Mouse (Mus musculus) 3T3-L1 (cell line): ENCODE measurements around the gene Deup1.
A peak's percentile ranks its signal among the peaks of the same experiment; 100 is the strongest.
"Not testable (repeated sequence)": the region's sequence is repeated elsewhere in the genome, so short reads cannot be mapped to it uniquely, and the experiment has no call there.

Experiments
- DNase-seq: peaks from one replicate; pipeline ENCODE4 v3.0.0-alpha.2; 2015; ENCODE audit warnings: low read depth, low spot score

The Deup1 gene

DNA sequence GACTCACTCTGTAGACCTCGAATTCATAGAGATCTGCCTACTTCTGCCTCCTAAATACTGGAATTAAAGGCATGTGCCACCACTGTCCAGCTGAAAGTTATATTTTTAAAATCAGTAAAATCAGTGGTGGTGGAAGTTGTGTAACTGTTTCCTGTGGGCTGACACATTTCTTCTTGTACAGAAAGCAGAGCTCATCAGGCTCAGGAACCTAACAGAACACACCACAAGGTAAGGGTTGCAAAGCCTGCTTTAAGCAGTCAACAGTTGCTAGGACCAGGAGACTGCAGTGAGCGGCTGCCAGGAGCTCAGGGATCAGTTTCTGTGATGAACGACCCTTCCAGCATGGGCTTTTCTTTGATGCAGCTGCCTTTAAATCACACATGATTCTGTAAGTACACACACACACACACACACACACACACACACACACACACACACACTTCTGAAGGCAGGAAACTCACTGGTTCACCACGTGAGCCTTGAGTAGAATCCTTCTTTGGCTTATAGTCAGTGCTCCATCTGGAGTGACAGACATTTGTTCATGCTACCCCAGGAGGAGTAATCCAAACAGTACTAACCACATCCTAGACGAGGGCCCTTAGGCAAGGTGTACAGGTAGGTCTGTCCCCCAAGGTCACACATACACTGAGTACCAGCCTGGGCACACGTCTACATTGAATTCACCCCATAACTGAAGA is 40.4 kb downstream of the Deup1 start:
- no peak for DNase-seq

DNA sequence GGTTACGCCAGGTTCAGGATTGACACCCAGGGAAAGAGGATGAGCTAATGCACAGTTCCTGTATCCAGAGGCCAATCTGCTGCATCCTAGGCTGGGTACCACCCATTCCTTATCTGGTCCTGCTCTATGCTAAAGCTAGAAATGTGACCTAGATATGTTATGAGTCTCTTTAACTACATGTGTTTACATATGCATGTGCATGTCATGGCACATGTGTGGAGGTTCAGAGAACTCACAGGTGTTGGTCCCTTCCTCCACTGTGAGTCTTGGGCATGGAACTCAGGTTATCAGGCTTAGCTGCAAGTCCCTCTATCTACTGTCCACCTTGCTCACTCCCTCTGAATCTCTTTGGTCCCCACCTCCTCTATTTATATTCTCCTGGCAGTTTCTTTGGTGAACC is 41.8 kb downstream of the Deup1 start:
- DNase-seq: no peak

DNA sequence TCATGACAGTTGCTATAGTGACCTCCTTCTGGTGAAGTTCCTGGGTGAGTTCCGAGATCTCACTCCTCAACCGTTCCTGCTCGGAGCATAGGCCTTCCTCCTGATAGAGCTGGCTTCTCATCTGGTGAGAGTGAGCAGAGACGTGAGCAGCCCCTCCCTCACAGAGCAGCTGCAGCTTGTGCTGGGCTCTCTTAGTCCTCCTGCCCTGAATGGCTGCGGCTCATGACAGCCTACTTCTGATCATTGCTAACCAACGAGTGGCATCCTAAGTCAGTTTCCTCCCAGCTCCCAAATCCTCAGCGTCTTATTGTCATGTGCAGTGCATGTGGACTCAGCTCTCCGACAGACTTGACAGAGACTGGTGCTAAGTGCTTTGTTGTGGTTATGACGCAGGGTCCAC is 43.5 kb downstream of the Deup1 start:
- no peak for DNase-seq

DNA sequence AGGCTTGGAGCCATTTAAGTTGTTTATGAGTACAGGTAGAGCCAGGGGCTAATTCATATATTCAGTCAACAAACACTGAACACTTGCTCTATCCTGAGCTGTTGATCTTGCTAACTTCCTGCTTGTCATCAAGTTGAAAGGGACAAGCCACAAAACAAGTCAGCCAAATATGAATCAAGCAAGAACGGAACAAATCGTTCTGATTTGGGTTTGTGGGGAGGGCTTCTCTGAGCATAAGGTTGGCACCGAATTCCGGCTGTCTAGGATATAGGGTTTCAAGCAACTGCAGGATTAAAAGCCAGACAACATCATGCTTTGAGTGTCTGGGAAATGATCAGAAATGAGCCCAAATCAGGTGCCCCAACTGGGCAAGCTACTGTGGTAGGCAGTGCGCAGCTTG is 45.7 kb downstream of the Deup1 start:
- DNase-seq: no peak

DNA sequence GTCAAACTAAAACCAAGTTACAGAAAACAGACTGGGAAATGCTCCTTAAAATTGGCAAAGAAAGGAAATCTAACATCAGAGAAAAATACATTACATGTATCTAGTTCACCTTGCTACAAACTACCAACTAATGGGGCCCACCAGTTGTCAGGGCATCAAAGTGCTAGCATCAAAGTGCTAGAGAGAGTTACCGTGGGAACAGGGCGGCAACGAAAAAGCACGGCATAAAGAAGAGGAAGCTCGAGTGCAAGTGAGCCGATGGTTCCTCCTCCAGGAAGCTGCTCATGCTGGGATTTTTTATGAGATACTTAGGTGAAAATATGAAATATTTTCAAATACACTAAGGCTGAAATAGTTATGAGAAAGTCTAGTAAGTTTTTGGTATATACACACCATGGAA is 47.6 kb downstream of the Deup1 start:
- DNase-seq: no peak

DNA sequence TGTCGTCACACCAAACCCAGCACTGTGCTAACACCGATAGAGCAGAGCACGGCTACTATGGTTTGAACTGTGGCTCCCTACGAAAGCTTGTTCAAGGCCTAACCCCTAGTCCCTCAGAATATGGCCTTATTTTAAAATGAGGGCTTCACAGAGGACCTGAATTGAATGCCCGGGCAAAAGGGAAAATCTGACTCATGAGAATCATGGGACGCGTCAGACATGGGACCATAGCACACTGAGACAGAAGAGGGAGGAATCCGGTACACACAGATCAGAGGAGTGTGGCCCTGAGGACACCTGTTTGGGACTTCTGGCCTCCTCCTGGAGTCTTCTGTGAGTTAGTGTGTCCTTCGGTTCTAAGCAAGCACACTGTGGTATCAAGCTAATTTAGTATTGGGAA is 48.8 kb downstream of the Deup1 start:
- DNase-seq: no peak

DNA sequence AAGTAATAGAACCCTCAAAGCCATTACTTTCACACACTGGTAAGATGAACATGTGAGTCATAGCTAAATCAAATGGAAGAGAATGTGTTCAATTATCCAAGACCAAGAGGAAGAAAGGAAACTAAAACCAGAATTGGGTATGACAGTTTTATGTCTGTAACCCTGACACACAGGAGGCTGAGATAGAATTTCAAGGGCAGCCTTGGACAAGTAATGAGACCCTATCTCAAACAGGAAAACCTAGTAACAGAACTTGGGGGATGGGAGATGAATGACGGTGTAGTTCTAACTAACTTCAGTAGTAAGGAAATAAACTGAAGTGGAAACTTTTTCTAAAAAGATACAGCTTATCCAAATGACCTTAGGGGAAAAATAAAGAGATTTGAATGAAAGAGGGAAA is 49.3 kb downstream of the Deup1 start:
- DNase-seq: no peak

DNA sequence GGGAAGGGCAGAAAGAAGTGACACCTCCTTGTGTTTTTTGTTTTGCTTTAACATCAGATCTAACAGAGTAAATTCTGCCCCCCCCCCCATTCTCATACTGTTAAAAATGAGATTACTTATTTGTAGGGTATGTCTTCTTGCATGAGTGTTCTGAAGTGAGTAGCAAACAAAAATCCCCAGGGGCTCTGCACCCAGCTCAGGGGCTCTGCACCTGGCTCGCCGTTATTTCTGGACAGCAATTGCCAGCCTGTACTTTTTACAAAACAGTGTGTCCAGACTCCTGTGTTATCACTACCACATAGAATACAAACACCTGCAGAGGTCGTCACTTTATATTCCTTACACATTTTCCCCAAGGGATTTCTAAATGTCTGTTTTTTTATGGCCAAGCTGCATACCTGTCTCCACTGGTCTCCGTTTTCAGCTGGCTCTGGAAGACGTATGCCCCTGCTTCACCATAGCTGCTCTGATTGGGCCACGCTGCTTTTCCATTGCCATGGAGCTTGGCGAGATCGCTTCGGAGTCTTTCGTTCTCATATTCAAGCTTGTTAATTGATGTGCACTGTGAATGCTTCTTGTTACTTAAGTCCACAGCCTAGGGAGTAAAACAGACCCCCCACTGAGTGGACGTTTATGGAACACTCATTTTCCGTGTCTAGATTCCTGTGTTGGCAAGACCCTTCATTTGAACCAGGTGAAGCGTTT is 52.8 kb downstream of the Deup1 start:
- DNase-seq: no peak

DNA sequence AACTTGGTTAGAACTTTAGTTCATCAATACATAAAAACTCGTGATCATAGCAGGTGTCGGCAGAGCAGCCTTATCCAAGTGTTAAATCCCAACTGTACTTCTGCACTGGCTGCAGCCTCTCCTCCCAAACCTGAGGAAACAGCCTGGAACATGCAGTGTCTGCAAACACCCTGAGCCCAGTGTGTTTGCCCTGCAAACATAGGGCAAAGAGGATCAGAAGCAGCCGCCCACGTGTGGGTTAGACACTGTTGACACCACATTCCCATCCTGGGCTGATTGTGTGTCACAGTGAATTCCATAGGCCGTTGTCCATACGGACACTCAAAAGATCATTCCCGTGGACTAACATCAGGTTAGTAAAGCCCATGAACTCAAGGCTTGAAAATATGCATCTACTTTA is 65.4 kb downstream of the Deup1 start:
- no peak for DNase-seq

DNA sequence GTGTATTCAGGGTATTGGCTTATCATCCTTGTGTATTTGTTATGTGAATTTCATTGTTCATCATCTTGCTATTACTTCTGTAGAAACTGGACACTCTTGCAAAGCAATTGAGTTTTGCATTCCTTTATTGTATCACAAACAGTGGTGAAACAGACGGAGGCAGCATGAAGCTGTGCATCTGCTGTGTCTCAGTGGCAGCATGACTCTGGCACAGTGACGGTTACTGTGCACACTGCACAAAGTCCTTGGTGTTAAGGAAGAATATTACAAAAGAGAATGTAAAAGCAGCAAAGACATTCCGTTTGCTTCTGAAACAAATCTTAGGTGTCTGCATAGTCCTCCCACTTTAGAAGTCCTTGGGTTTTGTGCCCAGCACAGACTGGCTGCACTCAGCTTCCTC is 67.3 kb downstream of the Deup1 start:
- DNase-seq: no peak

DNA sequence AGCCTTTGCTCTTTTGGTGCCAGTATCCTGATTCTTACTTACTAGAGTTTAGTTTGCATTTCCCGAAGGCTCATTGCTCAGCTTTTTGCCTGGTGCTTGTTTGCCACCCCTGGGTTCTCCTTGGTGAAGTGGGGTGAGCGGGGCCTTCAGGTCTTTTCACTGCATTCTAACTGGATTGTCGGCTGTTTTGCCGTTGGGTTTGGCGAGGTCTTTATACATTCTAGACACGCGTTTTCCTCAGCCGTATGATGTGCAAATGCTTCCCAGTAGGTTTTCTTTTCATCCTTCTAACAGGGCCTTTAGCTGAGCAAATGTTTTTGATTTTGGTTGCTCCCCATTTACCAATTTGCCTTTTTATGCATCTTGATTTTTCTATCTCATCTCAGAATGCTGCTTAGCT is 74.4 kb downstream of the Deup1 start:
- no peak for DNase-seq

DNA sequence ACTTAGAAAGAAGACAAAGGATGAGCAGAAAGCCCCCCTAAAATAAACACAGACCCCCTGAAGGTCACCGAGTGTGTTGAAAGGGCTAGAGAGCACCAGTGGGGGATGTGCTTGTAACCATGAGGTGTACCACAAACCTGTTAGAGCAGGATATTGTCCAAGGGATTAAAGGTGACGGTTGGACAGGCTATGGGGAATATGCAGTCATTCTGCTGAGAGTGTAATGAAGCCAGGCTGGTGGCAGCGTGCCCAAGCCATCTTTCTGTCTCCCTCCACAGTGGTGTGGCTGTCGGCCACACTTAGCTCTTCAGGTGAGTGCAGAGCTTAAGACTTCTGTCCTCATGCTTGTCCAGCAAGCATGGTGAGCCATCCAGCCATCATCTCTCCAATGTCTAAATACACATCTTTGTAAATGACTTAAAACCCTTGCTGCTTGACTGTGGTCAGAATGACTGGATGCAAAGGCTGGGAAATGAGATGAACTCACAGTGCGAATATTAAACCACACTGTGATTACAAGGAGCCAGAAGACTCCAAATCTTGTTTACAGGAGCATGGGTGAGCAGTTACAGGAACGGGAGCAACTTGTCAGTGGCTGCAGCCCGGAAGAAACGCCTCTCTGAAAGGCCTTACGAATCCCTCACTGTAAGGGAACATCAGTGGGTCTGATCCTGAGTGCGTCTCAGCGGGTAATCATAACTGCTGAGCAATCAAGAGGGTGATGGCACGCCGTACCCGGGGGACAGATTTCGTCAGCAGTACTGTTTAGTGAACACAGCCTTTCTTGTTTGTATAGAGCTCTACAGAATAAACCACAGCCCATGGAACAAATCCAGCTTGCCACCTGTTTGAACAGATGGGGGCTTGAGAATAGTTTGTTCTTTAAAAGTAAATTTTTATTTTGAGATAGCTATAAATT is 75.5 kb downstream of the Deup1 start:
- DNase-seq: no peak

DNA sequence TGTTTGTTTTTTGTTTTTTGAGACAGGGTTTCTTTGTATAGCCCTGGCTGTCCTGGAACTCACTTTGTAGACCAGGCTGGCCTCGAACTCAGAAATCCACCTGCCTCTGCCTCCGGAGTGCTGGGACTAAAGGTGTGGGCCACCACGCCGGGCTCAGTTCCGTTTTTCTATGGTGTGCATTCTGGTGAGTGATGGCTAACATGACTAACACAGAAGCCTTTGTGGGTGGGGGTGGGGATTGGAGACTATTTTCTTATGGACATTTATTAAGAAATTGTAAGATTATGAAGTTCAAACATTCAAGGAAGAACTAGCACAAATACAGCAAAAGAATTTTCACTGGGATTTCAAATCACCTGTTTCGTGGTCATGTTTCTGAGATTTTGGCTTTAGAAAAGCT is 76.7 kb downstream of the Deup1 start:
- not testable (repeated sequence) for DNase-seq

DNA sequence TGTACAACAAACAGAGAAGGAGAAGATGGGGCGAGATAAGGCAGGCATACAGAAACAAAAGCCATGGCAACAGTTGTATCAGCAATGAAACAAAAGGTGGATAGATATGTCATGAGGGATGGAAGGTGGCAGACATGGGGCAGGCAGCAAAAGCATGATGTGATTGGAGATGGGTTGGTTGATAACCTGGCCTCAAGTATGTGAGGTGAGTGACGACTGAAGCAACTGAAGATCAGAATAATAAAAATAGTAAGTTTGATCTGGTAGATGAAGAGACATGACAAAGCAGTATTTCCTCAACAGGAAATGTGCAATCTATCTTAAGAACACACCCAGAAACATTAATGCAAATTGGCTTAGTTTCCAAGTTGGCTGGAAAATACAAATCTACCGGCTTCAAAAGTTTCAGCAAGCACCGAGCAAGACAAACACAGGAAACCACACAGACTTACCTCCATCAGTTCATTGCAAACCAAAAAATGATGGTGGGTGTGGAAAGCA is 77.2 kb downstream of the Deup1 start:
- DNase-seq: no peak

DNA sequence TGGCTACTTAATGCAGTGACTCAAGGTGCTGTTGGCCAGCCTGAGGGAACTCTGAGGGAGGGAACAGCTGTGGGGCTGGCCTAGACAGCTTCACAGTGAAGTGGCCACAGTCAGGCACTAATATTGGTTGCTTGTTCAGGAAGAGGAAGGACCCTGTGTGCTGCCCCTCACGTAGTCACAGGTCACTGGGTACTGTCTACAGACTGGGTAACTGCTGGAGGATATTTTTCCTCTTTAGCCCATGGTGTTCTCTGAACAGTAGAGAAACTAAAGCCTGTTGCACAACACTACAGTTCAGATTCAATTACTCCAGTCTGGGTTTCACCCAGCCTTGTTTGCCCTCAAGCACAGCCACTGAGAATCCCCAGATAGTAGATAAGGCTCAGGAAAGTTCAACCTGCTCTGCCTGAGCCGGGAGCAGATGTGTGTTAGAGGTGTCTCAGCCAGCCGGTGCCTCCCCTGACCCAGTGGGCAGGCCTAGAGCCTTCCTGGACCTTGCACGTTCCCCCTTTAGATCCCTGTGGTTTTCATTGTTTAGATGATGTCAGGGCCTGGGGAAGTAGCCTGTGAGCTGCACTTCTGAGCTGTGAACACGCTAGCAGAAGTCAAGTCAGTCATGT is 85.9 kb downstream of the Deup1 start:
- no peak for DNase-seq

DNA sequence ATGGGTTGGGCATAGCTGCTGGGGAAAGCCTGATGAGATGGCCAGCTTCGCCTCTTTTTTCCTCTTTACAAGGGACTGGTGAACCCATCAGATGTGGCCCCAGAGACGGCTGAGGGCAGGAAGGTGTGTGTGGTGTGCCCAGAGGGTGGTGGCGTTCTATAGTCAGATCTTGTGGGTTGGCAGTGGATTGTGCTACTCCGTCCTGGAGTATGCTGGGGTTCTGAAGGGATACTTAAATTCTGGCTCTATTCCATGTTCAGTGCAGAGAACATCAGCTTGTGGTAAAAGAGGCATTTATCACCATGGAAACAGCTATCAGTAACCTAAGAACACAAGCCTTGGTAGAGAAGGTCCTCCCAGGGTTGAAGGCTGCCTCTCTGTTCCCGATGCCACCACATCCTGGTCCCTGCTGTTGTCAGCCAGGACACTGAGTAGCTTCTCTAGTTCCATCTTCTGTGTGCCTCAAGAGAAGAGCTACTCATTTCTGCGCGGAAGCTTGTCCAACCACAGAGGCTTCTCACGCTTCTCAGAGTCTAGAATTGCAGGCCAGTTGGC is 88.7 kb downstream of the Deup1 start:
- no peak for DNase-seq

DNA sequence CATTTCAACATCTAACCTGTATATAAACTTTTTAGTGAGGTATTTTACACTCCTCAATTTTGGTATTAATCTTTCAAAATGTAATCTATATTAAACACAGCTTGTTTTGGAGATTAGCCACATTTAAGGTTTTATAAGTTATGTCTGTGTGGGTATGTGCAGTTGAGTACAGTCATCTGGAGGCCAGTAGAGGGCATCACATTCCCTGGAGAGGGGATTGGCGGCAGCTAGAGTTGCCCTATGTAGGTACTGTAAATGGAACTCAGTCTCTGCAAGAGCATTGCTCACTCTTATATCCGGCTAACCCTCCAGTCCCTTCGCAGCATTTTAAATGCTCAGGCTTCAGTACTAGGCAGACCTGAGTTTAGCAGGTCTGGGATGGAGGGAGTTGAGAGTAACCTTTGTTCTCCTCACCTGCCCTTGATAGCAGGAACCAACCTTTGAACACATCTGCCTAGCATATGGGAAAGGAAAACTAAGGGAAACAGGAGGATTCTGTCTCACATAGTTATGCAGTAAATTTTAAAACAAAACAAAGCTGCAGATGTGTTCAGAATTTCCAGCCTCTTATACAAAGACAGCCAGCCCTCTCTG is 90.2 kb downstream of the Deup1 start:
- no peak for DNase-seq

DNA sequence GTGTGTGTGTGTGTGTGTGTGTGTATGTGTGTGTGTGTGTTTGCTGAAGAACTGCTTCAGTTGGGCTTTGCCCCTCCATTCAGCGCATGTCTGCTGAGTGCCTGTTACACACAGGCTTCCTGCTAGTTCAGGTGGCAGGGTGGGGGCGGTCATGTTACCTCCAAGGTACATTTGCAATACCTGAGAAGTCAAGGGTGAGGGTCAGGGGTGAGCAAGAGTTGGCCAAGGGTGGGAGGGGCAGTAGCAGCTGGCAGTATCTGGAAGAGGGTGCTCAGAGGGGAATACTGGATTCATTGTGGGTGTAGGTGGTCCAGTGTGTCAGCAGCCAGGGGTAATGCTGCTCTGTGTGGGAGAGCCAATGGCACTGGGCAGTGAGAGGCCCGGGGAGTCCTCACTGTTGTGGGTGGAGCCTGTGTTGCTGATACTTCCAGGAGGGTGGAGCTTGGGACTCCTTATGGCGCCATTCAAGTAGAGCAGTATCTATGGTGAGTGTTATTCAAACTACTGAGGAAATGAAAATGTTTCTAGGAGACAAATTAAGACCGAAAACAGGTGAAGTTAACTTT is 90.8 kb downstream of the Deup1 start:
- no peak for DNase-seq

DNA sequence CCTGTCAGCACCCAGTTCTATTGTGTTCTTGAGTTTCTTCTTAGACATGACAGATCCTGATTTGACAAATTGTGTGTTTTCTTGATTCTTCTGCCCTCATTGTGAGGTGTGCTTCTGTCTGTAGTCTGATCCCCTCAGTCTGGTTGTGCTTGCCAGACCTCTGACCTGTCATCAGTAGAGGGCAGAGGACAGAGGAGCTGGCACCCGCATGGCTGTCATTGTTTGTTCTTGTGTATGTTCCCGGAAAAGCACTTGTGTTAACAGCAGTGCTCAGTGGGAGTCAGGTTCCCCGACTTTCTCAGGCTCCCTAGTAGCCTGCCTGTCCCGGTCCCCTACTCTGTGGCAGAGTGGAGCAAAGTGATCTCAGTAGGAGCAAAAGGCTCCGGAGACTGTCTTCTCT is 92.3 kb downstream of the Deup1 start:
- DNase-seq: no peak

DNA sequence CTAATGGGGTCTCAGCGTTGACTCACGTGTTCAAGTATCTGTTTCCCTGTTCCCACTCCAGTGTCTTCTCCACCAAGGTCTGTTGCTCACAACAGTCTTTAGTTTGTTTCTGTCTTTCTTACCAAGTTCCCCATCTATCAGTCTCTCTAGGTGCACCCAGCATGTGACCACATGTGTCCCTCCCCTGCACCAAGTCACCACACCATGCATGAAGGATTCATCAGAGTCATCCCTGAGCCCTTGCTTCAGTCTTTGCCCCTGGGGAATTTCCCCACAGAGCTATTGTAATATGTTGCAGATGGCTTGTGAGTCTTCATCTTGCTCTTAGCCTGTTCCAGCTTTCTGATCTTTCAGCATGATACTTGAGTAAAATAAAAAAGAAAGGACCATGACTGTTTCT is 93.6 kb downstream of the Deup1 start:
- DNase-seq: peak; percentile 4
